Mouse (Mus musculus) testis, postnatal 14 days (tissue): ENCODE measurements at regions not wholly inside any gene's neighbourhood (a gene's known extent, or its start where the extent isn't known, plus 50 kb on each side); places are given as distances from the start of the nearest gene placed in this dataset.
"Not testable (repeated sequence)": the region's sequence is repeated elsewhere in the genome, so short reads cannot be mapped to it uniquely, and the experiment has no call there.

ENCODE experiments used
- DNase-seq: peaks from one replicate; pipeline ENCODE4 v3.0.0; 2021; ENCODE audit warnings: low spot score

GRCm38 (mm10) chr6:37748296-37748980, 122.2 kb upstream of the Trim24 start:
- DNase-seq = no peak

GRCm38 (mm10) chr6:37749016-37749415, 121.6 kb upstream of the Trim24 start:
- DNase-seq = no peak

GRCm38 (mm10) chr6:37750271-37750670, 120.3 kb upstream of the Trim24 start:
- DNase-seq = no peak

GRCm38 (mm10) chr6:37751701-37752100, 118.9 kb upstream of the Trim24 start:
- no peak for DNase-seq

- DNase-seq = not testable (repeated sequence)
Observed at GRCm38 (mm10) chr6:37761003-37761402, 109.6 kb upstream of the Trim24 start.

- DNase-seq = no peak
Observed at GRCm38 (mm10) chr6:37763036-37763435, 107.6 kb upstream of the Trim24 start.

- no peak for DNase-seq
Observed at GRCm38 (mm10) chr6:37767690-37768089, 102.9 kb upstream of the Trim24 start.

GRCm38 (mm10) chr6:37773294-37773693, 97.3 kb upstream of the Trim24 start:
- DNase-seq = no peak

GRCm38 (mm10) chr6:37775151-37775550, 95.5 kb upstream of the Trim24 start:
- no peak for DNase-seq

GRCm38 (mm10) chr6:37779893-37780292, 90.7 kb upstream of the Trim24 start:
- no peak for DNase-seq

- DNase-seq = no peak
Observed at GRCm38 (mm10) chr6:37781894-37782293, 88.7 kb upstream of the Trim24 start.

- DNase-seq = not testable (repeated sequence)
Observed at GRCm38 (mm10) chr6:37785280-37785679, 85.3 kb upstream of the Trim24 start.

GRCm38 (mm10) chr6:37785741-37786140, 84.9 kb upstream of the Trim24 start:
- no peak for DNase-seq

GRCm38 (mm10) chr6:37787858-37788257, 82.8 kb upstream of the Trim24 start:
- DNase-seq = not testable (repeated sequence)

- DNase-seq = no peak
Observed at GRCm38 (mm10) chr6:37790878-37791277, 79.7 kb upstream of the Trim24 start.

GRCm38 (mm10) chr6:37794211-37794610, 76.4 kb upstream of the Trim24 start:
- DNase-seq = no peak

- DNase-seq = no peak
Observed at GRCm38 (mm10) chr6:37795001-37795400, 75.6 kb upstream of the Trim24 start.

GRCm38 (mm10) chr6:37803231-37803630, 67.4 kb upstream of the Trim24 start:
- DNase-seq = no peak

- DNase-seq = not testable (repeated sequence)
Observed at GRCm38 (mm10) chr6:37805896-37806295, 64.7 kb upstream of the Trim24 start.

- not testable (repeated sequence) for DNase-seq
Observed at GRCm38 (mm10) chr6:37806529-37807191, 64.0 kb upstream of the Trim24 start.

GRCm38 (mm10) chr6:37815218-37815617, 55.4 kb upstream of the Trim24 start:
- not testable (repeated sequence) for DNase-seq
